Mouse (Mus musculus): ENCODE measurements around the gene Cdh13. TPM values are rescaled to one million over a fixed set of nuclear protein-coding genes. Genes with fewer than 3 reads are reported as not detected.

Cdh13 gene
- polyA plus RNA-seq, 1 experiment from 2014 or later = 198 TPM

DNA sequence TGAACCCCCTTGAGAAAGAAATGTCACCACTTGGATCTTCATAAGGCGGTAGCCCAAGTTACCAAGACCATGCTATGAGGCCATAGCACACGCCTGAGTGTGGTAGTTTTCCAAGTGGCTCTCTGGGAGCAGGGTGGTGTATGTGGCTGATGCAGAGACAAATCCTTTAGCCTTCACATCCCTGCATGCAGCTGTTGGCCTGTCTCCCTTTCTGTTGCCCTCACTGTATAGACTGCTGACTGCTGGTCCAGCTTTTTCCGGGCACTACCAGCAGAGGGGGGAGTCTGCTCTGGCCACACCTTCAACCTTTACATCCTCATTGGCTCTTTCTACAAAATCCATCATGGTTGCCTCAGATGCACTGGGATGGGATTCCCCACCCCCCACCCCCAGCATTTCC is 844.7 kb downstream of the Cdh13 start:
- Histone ChIP-seq H3K4me2 (ENCODE audit: low read depth, low read length) (no peak overlapping the region), H3K9ac (replicated peaks; ENCODE audit: low read depth, low read length) (no peak overlapping the region), H3K4me1 (ENCODE audit: control insufficient read depth, insufficient read depth, low read length) (peaks cover 9% of the 10 kb centered on the region), H3K36me3 (ENCODE audit: control insufficient read depth, insufficient read depth, low read length) (no peaks in the 10 kb centered on the region), H3K27ac (ENCODE audit: low read depth, low read length) (peak overlapping the region; percentile 30), H3K9me3 (ENCODE audit: control insufficient read depth, low read length) (no peaks in the 10 kb centered on the region), H3K4me3 (ENCODE audit: low read depth, low read length) (no peak overlapping the region), H3K27me3 (ENCODE audit: control insufficient read depth, insufficient read depth, low read length) (no peaks in the 10 kb centered on the region)
- 41% methylated on average over 3 of the region's 3 CpGs for WGBS
- peak; percentile 11; the same call in 1 of the 2 replicates for ATAC-seq (ENCODE audit: low read depth)

DNA sequence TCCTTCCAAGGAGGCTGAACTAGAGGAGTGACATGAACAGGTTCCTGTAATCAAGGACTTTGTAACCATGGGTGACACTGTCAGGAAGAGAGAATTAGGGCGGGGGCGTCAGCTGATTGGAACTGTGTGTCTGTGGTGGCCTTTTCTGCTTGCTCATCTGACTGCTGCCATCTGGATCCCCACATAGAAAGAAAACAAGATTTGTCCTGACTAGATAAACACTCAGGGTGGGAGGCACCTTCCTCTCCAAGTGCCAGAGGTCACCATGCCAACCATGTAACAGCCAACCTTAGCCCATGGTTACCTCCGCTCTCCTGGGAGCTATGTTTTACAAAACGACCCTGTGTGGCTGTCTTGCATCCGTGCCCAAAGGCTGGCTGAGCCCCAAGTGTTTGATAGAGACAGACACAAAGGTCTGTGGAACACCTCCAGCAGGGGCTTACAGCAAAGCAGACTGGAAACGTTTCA is 873.0 kb downstream of the Cdh13 start:
- Histone ChIP-seq H3K4me2 (ENCODE audit: low read depth, low read length) (no peak overlapping the region), H3K27me3 (ENCODE audit: control insufficient read depth, insufficient read depth, low read length) (no peaks in the 10 kb centered on the region), H3K9me3 (ENCODE audit: control insufficient read depth, low read length) (no peaks in the 10 kb centered on the region), H3K4me1 (ENCODE audit: control insufficient read depth, insufficient read depth, low read length) (0 out of 2 replicates have a peak, but pooled peaks cover 3% of the 10 kb centered on the region), H3K9ac (replicated peaks; ENCODE audit: low read depth, low read length) (no peak overlapping the region), H3K4me3 (ENCODE audit: low read depth, low read length) (no peak overlapping the region), H3K36me3 (ENCODE audit: control insufficient read depth, insufficient read depth, low read length) (no peaks in the 10 kb centered on the region), H3K27ac (ENCODE audit: low read depth, low read length) (no peak overlapping the region)
- WGBS = 49% methylated on average over 6 of the region's 6 CpGs
- no peak for ATAC-seq (ENCODE audit: low read depth)

DNA sequence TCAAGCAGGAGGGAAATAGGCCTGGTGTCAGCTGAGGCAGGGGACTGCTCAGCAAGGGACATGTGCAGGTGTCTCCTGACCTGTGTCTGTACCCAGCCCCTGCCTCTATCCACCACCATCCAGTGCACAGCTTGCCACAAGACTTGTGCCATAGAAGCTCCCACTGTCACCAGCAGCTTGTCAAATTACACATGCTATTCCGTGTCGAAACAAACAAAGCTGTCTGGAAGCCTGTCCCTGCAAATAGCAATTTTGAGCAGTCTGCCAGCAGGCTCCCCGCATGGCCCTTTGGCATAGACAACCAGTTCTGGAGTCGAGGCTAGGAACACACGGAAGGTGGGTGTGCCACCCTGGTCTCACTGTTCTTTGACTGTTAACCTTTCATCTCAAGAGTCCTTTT is 875.1 kb downstream of the Cdh13 start:
- WGBS = 73% methylated on average over 5 of the region's 5 CpGs
- no peak overlapping the region for H3K27ac ChIP-seq (ENCODE audit: low read depth, low read length)
- H3K27me3 ChIP-seq (ENCODE audit: control insufficient read depth, insufficient read depth, low read length) = no peaks in the 10 kb centered on the region
- H3K4me1 ChIP-seq (ENCODE audit: control insufficient read depth, insufficient read depth, low read length) = 0 out of 2 replicates have a peak, but pooled peaks cover 3% of the 10 kb centered on the region
- no peak for ATAC-seq (ENCODE audit: low read depth)
- H3K4me3 ChIP-seq (ENCODE audit: low read depth, low read length) = no peak overlapping the region
- H3K9me3 ChIP-seq (ENCODE audit: control insufficient read depth, low read length) = no peaks in the 10 kb centered on the region
- H3K9ac ChIP-seq (replicated peaks; ENCODE audit: low read depth, low read length) = no peak overlapping the region
- no peak overlapping the region for H3K4me2 ChIP-seq (ENCODE audit: low read depth, low read length)
- no peaks in the 10 kb centered on the region for H3K36me3 ChIP-seq (ENCODE audit: control insufficient read depth, insufficient read depth, low read length)

DNA sequence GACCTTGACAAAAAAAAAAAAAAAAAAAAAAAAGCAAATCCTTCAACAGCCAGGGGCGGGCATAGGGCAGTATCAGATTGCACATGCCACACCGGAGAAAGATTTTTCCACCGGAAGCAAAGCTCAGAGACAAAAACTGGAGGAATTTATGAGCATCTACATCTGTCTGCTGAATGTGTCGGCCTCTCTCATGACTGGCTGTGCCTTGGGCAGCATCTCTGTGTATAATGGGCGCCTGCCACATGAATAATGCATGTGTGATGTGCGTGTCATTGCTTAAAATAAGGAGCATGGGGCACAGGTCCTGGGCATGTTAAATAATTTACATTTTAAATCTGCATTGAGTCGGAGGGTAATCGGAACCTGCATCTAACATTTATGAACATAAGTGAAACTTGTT is 876.3 kb downstream of the Cdh13 start:
- Histone ChIP-seq H3K27me3 (ENCODE audit: control insufficient read depth, insufficient read depth, low read length) (no peaks in the 10 kb centered on the region), H3K4me2 (ENCODE audit: low read depth, low read length) (no peak overlapping the region), H3K4me3 (ENCODE audit: low read depth, low read length) (no peak overlapping the region), H3K4me1 (ENCODE audit: control insufficient read depth, insufficient read depth, low read length) (0 out of 2 replicates have a peak, but pooled peaks cover 3% of the 10 kb centered on the region), H3K36me3 (ENCODE audit: control insufficient read depth, insufficient read depth, low read length) (no peaks in the 10 kb centered on the region), H3K9ac (replicated peaks; ENCODE audit: low read depth, low read length) (no peak overlapping the region), H3K9me3 (ENCODE audit: control insufficient read depth, low read length) (no peaks in the 10 kb centered on the region), H3K27ac (ENCODE audit: low read depth, low read length) (no peak overlapping the region)
- 16% methylated on average over 8 of the region's 8 CpGs for WGBS
- ATAC-seq (ENCODE audit: low read depth) = peak; percentile 60; the same call in 1 of the 2 replicates

DNA sequence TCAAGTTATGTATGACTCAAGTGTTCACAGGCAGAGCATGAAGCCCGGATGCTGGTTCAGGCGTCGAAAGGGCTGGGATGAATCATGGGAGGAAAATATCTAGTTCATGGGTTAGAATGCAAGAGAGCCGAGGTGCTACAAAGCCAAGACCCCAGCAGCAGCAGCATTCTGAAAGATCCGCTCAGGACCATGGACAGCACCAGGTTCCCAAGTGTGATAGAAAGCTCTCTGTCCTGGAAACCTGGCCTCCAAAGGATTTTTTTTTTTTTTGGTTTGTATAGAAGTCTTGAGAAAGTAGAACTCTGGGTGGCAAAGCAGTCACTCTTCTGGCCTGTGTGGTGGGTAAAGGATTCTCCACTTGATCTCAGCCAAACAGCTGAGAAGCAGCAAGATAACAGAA is 880.5 kb downstream of the Cdh13 start:
- Histone ChIP-seq H3K27me3 (ENCODE audit: control insufficient read depth, insufficient read depth, low read length) (no peaks in the 10 kb centered on the region), H3K4me1 (ENCODE audit: control insufficient read depth, insufficient read depth, low read length) (no peaks in the 10 kb centered on the region), H3K4me3 (ENCODE audit: low read depth, low read length) (no peak overlapping the region), H3K9ac (replicated peaks; ENCODE audit: low read depth, low read length) (no peak overlapping the region), H3K36me3 (ENCODE audit: control insufficient read depth, insufficient read depth, low read length) (no peaks in the 10 kb centered on the region), H3K4me2 (ENCODE audit: low read depth, low read length) (no peak overlapping the region), H3K27ac (ENCODE audit: low read depth, low read length) (no peak overlapping the region), H3K9me3 (ENCODE audit: control insufficient read depth, low read length) (no peaks in the 10 kb centered on the region)
- ATAC-seq (ENCODE audit: low read depth) = no peak
- WGBS = 67% methylated on average over 5 of the region's 5 CpGs

DNA sequence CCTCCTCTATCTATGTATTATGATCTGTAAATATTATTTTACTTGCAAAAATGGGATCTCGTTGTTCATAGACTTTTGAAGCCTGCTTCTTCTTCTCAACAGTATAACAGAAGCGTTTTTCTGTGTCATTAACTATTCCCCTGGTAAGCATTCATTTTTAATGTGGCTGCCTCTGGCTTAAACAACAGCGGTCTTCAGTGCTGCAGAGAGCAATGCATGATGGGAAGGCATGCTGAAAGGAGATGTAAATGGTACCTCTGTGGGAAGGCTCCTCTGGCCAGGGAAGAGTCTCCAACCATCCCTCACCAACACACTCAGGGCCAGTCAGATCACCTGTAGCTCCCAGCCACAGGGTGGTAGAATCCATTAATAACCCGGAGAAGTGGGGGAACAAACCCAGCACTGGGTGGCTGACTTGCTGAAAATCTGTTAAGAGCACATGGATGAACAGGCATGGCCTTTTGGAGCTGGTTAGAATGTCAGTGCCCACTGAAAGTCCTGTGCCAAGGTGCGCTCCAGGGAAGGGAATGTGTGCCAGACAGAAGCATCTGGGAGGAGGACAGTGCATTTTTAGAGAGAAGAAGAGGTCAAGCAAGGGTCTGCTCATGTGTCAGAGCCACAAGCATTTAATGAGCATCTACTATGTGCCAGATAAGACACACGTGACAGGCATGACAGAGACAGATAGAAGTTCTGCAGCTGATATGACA is 893.8 kb downstream of the Cdh13 start:
- Histone ChIP-seq H3K27me3 (ENCODE audit: control insufficient read depth, insufficient read depth, low read length) (no peaks in the 10 kb centered on the region), H3K27ac (ENCODE audit: low read depth, low read length) (peak overlapping the region; percentile 39; the same call in 1 of the 2 replicates), H3K9ac (replicated peaks; ENCODE audit: low read depth, low read length) (no peak overlapping the region), H3K4me3 (ENCODE audit: low read depth, low read length) (no peak overlapping the region), H3K36me3 (ENCODE audit: control insufficient read depth, insufficient read depth, low read length) (no peaks in the 10 kb centered on the region), H3K4me2 (ENCODE audit: low read depth, low read length) (no peak overlapping the region), H3K9me3 (ENCODE audit: control insufficient read depth, low read length) (no peaks in the 10 kb centered on the region), H3K4me1 (ENCODE audit: control insufficient read depth, insufficient read depth, low read length) (peaks cover 24% of the 10 kb centered on the region; the same call in 1 of the 2 replicates)
- WGBS = 59% methylated on average over 6 of the region's 6 CpGs
- no peak for ATAC-seq (ENCODE audit: low read depth)

DNA sequence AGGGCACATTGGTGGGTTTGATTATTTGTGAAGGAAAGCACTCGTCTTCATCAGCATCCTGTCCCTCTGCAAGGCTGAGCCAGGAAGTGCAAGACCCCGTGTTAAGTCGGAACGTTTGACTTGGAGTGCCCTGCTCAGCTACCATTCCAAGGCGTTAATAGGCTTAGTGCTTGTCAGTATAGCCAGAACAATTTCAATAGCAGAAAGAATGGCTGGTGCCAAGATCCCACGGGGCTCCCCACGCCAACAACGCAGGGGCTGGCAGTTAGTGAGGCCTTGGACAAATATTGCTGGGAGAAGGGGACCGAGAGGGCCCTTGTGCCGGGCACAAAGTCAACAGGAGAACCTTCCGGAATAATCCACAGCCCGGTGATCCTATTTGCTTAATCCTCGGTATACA is 897.1 kb downstream of the Cdh13 start:
- no peak overlapping the region for H3K4me2 ChIP-seq (ENCODE audit: low read depth, low read length)
- H3K36me3 ChIP-seq (ENCODE audit: control insufficient read depth, insufficient read depth, low read length) = no peaks in the 10 kb centered on the region
- no peak for ATAC-seq (ENCODE audit: low read depth)
- H3K9ac ChIP-seq (replicated peaks; ENCODE audit: low read depth, low read length) = no peak overlapping the region
- H3K4me3 ChIP-seq (ENCODE audit: low read depth, low read length) = no peak overlapping the region
- no peak overlapping the region for H3K27ac ChIP-seq (ENCODE audit: low read depth, low read length)
- H3K27me3 ChIP-seq (ENCODE audit: control insufficient read depth, insufficient read depth, low read length) = no peaks in the 10 kb centered on the region
- no peaks in the 10 kb centered on the region for H3K9me3 ChIP-seq (ENCODE audit: control insufficient read depth, low read length)
- WGBS = 44% methylated on average over 13 of the region's 13 CpGs
- H3K4me1 ChIP-seq (ENCODE audit: control insufficient read depth, insufficient read depth, low read length) = peaks cover 19% of the 10 kb centered on the region; the same call in 1 of the 2 replicates

DNA sequence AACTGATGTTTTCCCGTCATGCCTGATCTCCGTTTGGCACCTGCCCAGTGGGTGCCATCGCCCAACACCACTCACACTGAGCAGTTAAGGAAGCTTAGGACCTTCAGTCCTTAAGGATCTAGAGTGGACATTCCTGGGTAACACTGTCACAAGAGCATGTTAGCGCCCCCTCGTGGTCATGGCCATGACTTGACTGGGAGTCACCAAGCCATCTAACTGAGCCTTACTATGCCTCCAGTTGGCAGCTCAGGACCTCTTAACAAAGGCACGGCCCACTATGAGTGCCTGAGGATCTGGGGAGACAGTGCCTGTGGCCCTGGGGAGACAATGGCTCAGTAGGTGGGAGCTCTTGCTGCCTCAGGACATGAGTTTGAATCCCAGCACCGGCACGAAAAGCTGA is 912.2 kb downstream of the Cdh13 start:
- H3K4me2 ChIP-seq (ENCODE audit: low read depth, low read length) = no peak overlapping the region
- no peaks in the 10 kb centered on the region for H3K9me3 ChIP-seq (ENCODE audit: control insufficient read depth, low read length)
- no peaks in the 10 kb centered on the region; the same call in 1 of the 2 replicates for H3K4me1 ChIP-seq (ENCODE audit: control insufficient read depth, insufficient read depth, low read length)
- no peak overlapping the region for H3K9ac ChIP-seq (replicated peaks; ENCODE audit: low read depth, low read length)
- H3K4me3 ChIP-seq (ENCODE audit: low read depth, low read length) = no peak overlapping the region
- 63% methylated on average over 8 of the region's 8 CpGs for WGBS
- no peaks in the 10 kb centered on the region for H3K27me3 ChIP-seq (ENCODE audit: control insufficient read depth, insufficient read depth, low read length)
- no peak overlapping the region for H3K27ac ChIP-seq (ENCODE audit: low read depth, low read length)
- ATAC-seq (ENCODE audit: low read depth) = no peak
- no peaks in the 10 kb centered on the region for H3K36me3 ChIP-seq (ENCODE audit: control insufficient read depth, insufficient read depth, low read length)

DNA sequence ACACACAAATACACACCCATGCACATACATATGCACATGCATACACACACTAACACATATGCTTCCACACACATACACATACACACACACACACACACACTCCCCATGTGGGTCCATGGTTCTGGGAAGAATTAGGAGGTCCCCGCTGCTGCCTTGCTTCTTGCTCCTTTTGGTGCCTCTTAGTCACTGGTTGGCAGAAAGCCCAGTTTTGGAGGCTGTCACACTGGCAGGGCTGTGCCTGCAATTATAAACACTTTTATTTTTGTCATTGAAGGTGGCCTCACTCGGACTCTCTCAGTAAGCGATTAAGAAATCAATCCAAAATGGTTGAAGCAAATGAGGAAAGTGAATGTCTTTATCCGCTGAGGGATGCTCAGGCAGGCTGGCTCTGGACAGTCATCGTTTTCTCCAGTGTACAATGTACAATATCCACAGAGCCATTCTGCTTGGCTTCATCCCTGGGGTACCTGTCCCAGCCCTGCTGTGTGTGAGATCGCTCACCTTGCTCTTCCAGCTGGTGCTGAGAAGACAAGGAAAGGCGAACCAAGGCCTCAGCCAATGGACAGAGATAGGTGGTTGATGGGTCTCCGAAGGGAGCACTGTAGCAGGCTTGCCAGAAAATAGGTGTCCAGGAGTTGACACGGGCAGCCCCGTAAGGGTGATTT is 913.1 kb downstream of the Cdh13 start:
- no peaks in the 10 kb centered on the region for H3K27me3 ChIP-seq (ENCODE audit: control insufficient read depth, insufficient read depth, low read length)
- no peak for ATAC-seq (ENCODE audit: low read depth)
- no peak overlapping the region for H3K27ac ChIP-seq (ENCODE audit: low read depth, low read length)
- no peak overlapping the region for H3K4me3 ChIP-seq (ENCODE audit: low read depth, low read length)
- WGBS = 69% methylated on average over 10 of the region's 10 CpGs
- no peak overlapping the region for H3K4me2 ChIP-seq (ENCODE audit: low read depth, low read length)
- H3K9me3 ChIP-seq (ENCODE audit: control insufficient read depth, low read length) = no peaks in the 10 kb centered on the region
- H3K9ac ChIP-seq (replicated peaks; ENCODE audit: low read depth, low read length) = no peak overlapping the region
- no peaks in the 10 kb centered on the region for H3K36me3 ChIP-seq (ENCODE audit: control insufficient read depth, insufficient read depth, low read length)
- H3K4me1 ChIP-seq (ENCODE audit: control insufficient read depth, insufficient read depth, low read length) = no peaks in the 10 kb centered on the region; the same call in 1 of the 2 replicates

Data from neural tube, embryonic 14.5 days (tissue).